Mouse (Mus musculus): ENCODE data around the gene Sost.

The Sost gene

DNA sequence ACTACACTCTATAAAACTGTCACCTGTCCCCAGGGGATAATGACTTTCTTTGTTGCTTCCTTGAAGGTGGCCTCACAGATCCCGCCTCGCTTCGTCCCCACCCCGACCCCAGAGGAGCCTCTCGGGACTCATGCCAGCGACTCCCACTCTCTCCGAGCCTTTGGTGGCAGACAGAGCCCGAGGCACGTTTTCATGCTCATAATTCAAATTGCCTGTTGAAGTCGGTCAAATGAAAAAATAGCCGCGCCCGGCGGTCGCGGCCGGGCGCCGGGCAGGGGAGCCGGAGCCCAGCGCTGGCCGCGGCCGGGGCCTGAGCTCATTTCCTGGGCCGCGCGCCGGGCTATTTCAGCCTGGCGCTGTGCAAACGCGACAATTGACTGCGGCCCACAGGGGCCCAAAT lies 29.7 kb downstream of the Sost start:
- peak; percentile 55 to 66 for DNase-seq

DNA sequence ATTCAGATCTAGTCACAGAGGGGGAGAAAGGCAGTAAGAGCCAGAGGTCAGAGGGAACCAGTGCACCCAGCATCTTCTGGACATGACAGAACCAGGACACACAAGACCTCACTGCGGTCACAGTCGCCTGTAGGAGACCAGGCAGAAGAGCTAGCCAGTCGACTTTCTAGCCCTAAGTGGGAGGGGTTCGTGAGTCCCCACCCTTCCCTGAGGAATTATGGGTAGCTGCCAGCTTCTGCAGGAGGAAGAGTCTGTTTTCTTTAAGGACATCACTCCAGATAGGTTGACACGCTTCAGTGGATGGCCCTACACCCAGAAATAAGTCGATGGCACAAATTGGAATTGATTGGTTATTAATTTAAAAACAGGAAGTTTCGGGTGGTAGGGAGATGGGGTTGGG lies 30.4 kb downstream of the Sost start:
- no peak for DNase-seq

DNA sequence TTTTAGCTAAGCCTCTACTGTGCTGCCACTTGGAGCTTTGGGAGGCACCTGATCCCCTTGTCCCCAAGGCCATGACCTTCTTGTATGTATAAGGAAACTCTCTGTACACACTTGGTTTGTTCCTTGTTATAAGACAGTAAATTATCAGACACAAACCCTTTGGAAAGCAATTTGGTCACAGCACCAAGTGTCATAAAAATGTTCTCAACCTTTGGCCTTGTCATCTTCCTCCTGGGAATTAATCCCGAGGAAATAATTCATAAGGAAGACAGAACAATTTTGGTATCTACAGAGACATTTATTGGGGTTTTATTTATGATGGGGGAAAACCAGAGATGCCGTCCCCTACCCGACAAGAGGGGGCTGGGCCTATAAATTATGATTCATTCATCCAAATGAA lies 31.1 kb downstream of the Sost start:
- DNase-seq: no peak

DNA sequence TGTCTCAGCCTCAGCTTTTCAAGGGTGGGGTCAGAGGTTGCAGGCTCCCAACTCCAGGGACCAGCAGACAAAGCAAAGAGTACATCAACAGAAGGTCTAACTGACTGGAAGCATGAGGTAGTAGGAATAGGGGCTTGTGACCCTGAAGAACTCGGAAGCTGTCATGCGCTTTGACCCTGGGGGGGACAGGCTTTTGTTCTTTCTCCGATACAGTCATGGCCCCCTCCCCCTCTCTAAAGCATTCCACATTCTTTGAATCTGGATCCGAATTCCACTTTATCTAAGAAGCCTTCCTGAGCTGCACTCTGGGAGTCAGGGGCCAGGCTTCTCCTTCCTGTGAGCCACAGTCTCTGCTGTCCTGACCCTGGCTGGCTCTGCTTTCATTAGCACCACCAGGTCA lies 34.8 kb downstream of the Sost start:
- no peak for DNase-seq

DNA sequence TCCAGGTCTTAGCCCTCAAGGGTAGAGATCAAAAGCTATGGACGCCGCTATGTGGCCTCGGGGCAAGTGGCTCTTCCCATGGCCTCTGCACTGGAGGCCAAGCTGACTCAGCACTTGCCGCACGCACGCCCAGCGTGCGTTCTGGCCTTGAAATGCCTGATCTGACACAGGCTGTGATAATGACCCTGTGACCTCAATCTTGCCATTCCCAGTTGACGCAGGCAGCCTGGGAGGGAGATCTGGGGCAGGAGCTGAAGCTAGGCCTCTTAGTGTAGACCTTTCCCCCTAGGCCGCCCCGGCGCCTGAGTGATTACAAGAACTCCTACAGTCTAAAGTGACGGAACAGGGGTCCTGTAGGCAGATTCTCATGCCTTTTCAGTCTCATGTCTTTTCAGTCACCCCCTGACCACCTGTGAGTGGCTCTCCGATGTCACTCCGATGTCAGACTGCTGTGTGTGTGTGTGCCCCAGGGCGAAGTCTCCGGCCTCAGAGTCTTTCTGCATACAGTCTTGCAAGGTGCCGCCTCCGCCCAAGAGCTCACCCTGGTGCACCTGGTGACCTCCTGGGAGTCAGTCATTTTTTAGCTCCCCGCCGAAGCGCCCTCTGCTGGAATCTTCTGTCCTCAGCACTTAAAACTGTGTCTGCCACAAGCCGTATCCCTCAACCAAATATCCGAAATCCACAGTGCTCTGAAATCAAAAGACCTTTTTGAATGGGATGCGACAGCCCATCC lies 38.6 kb downstream of the Sost start:
- DNase-seq: peak; percentile 61 to 72

DNA sequence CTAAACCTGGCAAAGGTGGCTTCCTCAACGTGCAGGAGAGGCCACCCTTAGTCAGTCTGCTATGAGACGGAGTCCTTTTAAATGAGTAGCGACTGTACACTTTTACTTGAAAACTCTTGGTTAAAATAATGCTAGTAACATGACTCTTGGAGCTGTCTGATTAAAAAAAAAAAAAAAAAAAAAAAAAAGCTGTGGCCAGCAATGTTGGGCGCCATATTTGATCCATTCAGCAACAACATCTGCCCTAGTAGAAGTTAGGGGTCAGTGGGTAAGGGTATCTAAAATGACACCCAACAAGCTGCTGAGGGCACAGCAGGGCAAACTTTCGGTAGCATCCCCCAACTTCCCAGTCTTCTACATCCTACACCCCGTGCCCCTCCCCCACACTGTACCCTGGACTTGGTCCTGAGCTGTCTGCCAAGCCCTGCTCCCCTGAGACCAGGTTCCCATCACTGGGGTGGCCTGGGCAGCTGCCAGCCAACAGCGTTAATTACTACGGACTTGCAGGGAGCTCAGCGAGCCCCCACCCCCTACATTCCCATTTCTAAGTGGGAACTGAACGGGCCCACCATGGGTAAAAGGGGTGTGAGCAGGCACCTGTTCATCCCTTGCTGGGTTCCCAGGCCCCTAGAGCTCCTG lies 39.7 kb downstream of the Sost start:
- peak in 1 of 2 experiments; percentile 50 for DNase-seq

DNA sequence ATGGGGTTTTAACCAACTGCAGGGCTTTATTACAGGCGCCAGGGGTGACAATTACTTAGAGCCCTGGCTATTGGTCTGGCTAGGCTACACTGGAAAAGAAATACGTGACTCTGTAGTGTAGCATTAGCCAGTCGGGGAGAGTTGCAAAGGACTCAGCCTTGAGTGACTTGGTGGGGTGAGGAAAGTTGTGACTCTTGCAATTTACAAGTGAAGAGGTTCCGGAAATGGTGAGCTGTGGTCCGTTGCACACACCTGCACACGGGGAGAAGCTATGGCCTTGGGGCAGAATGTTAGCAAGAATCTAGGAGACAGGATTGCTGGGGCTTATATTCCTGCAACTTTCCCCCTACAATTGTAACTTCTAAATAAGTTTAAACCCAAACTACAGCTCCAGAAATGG lies 41.2 kb downstream of the Sost start:
- no peak for DNase-seq

DNA sequence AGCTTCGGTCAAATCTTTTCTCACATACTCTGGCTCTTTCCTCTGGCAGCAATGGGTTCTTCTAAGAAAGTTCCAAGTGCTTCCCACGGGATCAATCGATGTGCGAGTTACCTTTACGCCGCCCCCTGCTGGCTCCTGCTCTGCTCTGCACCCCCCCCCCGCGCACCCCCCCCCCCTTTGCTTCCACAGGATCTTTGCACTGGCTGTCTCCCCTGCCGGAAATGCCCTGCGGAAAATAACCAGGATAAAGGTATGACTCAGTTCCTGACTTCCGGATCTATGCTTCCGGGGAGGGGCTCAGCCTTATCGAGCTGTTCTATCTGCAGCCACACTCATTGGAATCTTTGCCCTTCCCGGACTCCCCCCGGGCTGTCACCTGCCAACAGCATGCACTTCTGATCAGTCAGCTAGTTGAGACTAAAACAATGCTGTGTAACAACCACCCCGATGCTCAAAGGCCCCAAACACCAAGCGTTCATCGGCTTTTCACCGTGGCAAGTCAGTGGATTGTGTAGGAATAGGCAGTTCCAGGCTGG lies 42.3 kb downstream of the Sost start:
- no peak for DNase-seq

DNA sequence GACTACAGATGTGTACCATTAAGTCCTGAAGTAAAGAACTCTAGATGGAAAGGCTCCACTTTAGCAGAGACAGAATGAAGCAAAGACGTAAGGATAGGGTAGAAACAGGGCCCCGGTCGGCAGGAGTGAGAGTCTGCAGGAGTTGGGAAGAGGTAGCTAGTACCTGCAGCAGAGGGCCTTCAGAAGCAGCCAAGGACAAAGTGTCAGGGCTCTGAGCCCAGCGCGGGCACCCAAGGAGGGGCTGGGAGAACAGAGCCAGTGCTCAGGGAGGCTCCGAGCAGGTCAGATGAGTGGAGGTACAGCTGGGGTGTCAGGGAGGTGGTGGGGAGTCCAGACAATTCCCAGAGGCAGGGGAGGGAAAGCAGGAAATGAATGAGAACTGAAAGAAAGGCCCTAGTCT lies 42.8 kb downstream of the Sost start:
- DNase-seq: no peak

DNA sequence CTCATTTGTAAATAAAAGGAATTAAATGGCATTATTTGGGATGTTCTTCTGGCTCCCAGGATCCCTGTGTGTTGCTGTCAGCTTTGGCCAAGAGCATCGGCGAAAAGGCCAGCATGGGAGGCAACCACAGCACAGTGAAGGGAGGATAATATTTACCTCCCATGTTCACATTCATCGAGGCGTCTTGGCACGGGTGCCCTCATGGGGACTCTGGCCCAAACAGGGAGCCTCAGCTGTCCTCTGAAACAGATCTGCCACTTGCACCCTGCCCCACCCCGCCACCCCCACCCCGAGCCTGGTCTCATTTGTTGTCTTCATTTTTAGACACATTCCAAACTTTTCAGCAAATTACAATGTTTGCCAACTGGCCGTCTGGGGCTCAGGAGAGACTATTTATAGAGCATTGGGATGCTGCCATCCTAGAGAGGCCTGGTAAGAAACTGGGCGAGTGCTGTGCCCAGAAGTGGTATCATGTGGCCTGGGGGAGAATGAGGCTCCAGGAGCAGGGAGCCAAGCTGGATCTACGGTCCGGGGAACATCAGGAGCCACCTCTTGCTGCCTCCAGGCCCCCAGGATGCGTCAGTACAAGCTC lies 45.4 kb downstream of the Sost start:
- DNase-seq: peak; percentile 58 to 72

DNA sequence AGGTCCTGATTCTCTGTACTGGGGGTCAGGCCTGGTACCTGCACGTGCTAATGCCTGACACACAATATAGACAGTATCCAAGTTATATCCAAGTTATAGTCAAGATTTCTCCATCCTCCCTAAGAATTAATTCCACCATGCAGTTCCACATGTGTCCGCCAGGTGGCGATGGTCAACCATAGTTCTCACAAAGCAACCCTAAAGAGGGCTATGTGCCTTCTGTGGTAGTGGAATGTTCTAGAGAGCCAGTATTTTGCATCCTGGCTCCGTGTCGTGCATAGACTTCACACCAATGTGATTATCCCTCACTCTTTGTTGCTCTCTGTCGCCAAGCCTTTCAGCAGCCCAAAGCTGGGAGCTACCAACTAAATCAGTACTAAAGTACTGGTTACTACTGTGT lies 47.2 kb downstream of the Sost start:
- DNase-seq: peak; percentile 92

DNA sequence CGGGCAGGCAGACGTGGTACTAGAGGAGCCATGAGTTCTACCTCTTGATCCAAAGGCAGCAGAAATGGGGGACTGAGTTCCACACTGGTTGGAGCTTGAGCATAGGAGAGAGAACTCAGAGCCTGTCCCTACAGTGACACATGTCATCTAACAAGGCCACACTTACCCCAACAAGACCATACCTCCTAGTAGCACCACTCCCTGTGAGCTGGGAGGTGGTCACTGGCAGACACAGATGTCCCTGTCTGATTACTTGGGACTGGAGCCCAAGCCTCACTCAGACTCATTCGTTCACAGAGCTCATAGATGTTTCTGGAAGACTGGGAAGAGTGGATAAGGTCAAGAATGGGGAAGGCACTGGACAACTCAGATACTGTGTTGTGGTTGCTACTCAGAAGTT lies 48.2 kb downstream of the Sost start:
- DNase-seq: no peak

DNA sequence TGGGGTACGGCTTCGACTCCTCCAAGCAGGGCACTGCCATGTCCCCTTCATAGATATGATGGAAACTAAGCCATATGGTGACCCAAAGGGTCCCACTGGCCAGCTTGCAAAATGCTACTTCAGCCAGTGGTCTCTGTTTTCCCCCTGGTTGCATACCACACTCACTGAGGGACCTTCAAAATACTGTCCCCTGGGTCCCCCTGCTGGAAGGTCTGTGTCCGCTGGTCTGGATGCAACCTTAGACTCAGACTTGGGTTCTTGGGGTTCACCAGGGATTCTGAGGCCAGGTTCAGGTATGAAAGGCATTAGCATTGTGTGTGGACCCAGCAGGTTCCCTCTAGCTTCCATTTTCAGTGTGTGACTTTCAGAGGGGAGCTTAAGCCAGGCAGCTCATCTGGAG lies 50.0 kb downstream of the Sost start:
- DNase-seq: no peak

DNA sequence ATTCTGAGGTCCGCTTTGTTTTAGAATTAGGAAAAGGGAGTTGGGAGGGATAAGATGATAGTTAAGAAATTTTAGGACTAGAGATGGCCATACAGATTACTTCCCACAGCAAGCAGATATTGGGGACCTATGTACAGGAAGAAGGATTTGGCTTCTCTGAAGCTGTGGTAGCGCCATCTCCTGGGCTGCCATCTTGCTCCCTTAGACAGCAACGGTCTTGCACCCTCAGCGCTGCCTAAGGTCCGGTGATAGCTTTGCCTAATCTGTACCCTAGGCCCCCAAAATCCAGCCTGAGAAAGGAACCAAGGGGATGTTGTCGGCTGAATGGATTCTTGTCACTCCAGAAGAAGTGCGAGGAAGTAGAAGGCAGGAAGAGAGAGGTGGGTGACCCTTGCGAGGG lies 53.2 kb downstream of the Sost start:
- no peak for DNase-seq
